Mouse (Mus musculus): Measurements from ENCODE around the gene Rbm20. TPM values are rescaled to one million over a fixed set of nuclear protein-coding genes. Genes with fewer than 3 reads are reported as not detected.

The Rbm20 gene
- total RNA-seq, 1 experiment: 2.5 TPM

DNA sequence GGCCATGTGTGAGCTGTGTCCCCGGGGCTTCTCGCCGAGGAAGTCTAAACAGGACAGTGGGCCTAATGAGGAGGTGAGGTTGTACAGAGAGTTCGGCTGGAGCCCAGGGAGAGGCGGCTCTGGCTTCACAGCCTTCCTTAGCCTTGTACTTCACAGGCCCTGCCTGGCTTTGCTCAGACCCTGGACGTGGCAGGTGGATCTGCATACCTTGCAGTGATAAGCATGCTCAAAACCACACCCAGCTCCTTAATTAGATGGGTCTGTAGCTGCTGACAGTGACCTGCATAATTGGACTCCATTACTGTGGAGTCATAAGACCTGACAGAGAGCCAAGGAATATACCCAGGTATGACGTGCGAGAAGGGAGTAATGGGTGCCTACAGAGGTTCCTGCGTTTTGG is 102.3 kb downstream of the Rbm20 start:
- no peak for DNase-seq (ENCODE audit: low read depth, low spot score)
- in situ Hi-C loops (cut with MboI; ENCODE audit: low sequenced_read_pairs in 2 of 2, unreplicated experiment in 2 of 2): no loop called here
- no peak overlapping the region for H3K9ac ChIP-seq (ENCODE audit: insufficient read depth, low read depth, low read length, poor library complexity, severe bottlenecking)
- H3K27ac ChIP-seq (ENCODE audit: insufficient read depth, low read depth, low read length, poor library complexity, severe bottlenecking): no peak overlapping the region
- H3K4me1 ChIP-seq (ENCODE audit: control insufficient read depth in 2 of 2, insufficient read depth in 2 of 2, low read length in 2 of 2, poor library complexity in 1 of 2): no peaks in the 10 kb centered on the region
- no peaks in the 10 kb centered on the region for H3K36me3 ChIP-seq (ENCODE audit: control insufficient read depth, insufficient read depth, low read length, poor library complexity, severe bottlenecking)
- no peaks in the 10 kb centered on the region for H3K9me3 ChIP-seq (ENCODE audit: control insufficient read depth, insufficient read depth, low read depth, low read length)
- no peak for TF ChIP-seq MAFK (IDR thresholded peaks at IDR 0.05; ENCODE audit: insufficient read depth, low read depth, low read length)
- TF ChIP-seq ZC3H11A (IDR thresholded peaks at IDR 0.05; ENCODE audit: borderline replicate concordance, low read depth, low read length): no peak
- no peak overlapping the region for H3K4me3 ChIP-seq (ENCODE audit: insufficient read depth in 1 of 2, low read depth in 1 of 2, low read length in 2 of 2, poor library complexity in 1 of 2, severe bottlenecking in 1 of 2)

DNA sequence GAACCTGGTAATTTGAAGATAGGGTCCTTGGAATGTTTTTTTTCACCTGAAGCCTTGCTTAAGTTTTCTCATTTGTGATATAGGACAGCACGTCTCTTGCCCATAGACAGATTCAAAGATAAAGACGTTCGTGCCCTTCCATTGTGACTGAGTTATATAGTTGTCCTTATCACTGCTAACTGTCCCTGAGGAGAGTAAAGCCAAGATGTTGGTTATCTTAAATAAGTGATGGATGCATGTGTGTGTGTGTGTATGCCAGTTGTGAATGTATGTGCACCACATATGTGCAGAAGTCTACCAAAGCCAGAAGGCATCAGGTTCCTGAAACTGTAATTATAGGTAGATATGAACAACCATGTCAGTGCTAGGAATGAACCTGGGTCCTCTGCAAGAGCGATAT is 102.7 kb downstream of the Rbm20 start:
- Histone ChIP-seq H3K4me3 (ENCODE audit: insufficient read depth in 1 of 2, low read depth in 1 of 2, low read length in 2 of 2, poor library complexity in 1 of 2, severe bottlenecking in 1 of 2) (no peak overlapping the region), H3K4me1 (ENCODE audit: control insufficient read depth in 2 of 2, insufficient read depth in 2 of 2, low read length in 2 of 2, poor library complexity in 1 of 2) (no peaks in the 10 kb centered on the region), H3K9ac (ENCODE audit: insufficient read depth, low read depth, low read length, poor library complexity, severe bottlenecking) (no peak overlapping the region), H3K9me3 (ENCODE audit: control insufficient read depth, insufficient read depth, low read depth, low read length) (no peaks in the 10 kb centered on the region), H3K36me3 (ENCODE audit: control insufficient read depth, insufficient read depth, low read length, poor library complexity, severe bottlenecking) (no peaks in the 10 kb centered on the region), H3K27ac (ENCODE audit: insufficient read depth, low read depth, low read length, poor library complexity, severe bottlenecking) (no peak overlapping the region)
- TF ChIP-seq ZC3H11A (IDR thresholded peaks at IDR 0.05; ENCODE audit: borderline replicate concordance, low read depth, low read length) (no peak), MAFK (IDR thresholded peaks at IDR 0.05; ENCODE audit: insufficient read depth, low read depth, low read length) (no peak), CHD2 (IDR thresholded peaks at IDR 0.05; ENCODE audit: low read depth, low read length) (no peak), ZNF384 (IDR thresholded peaks at IDR 0.05; ENCODE audit: low read depth, low read length) (no peak), HCFC1 (IDR thresholded peaks at IDR 0.05; ENCODE audit: borderline replicate concordance, insufficient read depth, low read length) (no peak)
- in situ Hi-C loops (cut with MboI; ENCODE audit: low sequenced_read_pairs in 2 of 2, unreplicated experiment in 2 of 2): no loop called here
- DNase-seq (ENCODE audit: low read depth, low spot score): no peak

DNA sequence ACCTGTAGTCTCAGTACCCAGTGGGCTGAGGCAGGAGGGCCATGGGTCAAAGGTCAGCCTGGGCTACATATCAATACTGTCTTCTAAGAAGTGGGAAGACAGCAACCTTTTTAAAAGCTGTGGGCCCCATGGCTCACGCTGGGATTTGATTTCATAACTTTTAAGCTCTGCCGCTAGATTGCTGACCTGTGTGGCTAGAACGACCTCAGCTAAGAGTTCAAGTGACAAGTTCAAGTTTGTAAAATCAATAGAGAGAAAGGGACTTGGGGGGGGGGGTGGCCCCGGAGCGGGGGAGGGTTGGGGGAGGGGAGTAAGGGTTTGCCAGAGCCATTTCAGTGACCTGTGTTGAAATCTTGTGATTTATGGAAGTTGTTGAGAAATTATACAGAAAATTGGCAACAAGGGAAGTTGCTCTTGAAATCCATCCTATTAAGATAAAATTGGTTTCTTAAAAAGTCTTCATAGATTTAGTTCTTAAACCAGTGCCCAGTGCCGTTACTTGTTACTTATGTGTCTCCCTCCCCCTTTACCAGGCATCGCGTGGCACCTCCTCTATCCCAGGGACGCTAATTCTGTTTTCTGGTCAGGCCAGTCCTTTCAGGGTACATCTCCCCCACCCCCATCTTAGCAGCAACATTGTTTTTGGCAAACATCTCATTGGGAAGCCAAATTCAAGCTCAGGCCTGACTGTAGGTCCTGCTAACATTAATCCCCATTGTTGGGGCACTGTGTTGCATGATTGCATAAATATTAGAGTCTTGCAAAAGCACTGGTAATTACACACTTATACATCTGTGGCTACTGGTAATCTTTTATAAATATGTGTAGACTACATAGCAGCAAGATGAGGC is 103.9 kb downstream of the Rbm20 start:
- no peak for TF ChIP-seq ZNF384 (IDR thresholded peaks at IDR 0.05; ENCODE audit: low read depth, low read length)
- no peak for TF ChIP-seq CHD2 (IDR thresholded peaks at IDR 0.05; ENCODE audit: low read depth, low read length)
- no peak for TF ChIP-seq HCFC1 (IDR thresholded peaks at IDR 0.05; ENCODE audit: borderline replicate concordance, insufficient read depth, low read length)
- TF ChIP-seq MAFK (IDR thresholded peaks at IDR 0.05; ENCODE audit: insufficient read depth, low read depth, low read length): no peak

DNA sequence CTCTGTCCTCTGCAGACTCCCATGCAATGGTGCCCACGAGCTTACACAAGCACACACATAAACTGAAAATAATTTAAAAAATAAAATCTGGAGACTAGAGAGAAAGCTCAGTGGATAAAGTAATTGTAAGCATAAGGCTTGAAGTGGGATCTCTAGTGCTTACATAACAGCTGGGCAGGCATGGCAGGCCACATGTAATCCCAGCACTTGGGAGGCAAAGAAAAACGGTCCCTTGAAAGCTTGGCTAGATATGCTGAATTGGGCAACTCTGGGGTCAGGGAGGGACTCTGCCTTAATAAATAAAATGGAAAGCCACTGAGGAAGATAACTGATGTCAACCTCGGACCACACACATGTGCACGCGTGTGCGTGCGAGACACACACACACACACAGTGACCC is 104.7 kb downstream of the Rbm20 start:
- Histone ChIP-seq H3K4me1 (ENCODE audit: control insufficient read depth in 2 of 2, insufficient read depth in 2 of 2, low read length in 2 of 2, poor library complexity in 1 of 2) (no peaks in the 10 kb centered on the region), H3K9ac (ENCODE audit: insufficient read depth, low read depth, low read length, poor library complexity, severe bottlenecking) (no peak overlapping the region), H3K4me3 (ENCODE audit: insufficient read depth in 1 of 2, low read depth in 1 of 2, low read length in 2 of 2, poor library complexity in 1 of 2, severe bottlenecking in 1 of 2) (no peak overlapping the region), H3K9me3 (ENCODE audit: control insufficient read depth, insufficient read depth, low read depth, low read length) (no peaks in the 10 kb centered on the region), H3K27ac (ENCODE audit: insufficient read depth, low read depth, low read length, poor library complexity, severe bottlenecking) (no peak overlapping the region), H3K36me3 (ENCODE audit: control insufficient read depth, insufficient read depth, low read length, poor library complexity, severe bottlenecking) (no peaks in the 10 kb centered on the region)
- in situ Hi-C loops (cut with MboI; ENCODE audit: low sequenced_read_pairs in 2 of 2, unreplicated experiment in 2 of 2): no loop called here
- DNase-seq (ENCODE audit: low read depth, low spot score): no peak
- no peak for TF ChIP-seq CHD2 (IDR thresholded peaks at IDR 0.05; ENCODE audit: low read depth, low read length)
- TF ChIP-seq HCFC1 (IDR thresholded peaks at IDR 0.05; ENCODE audit: borderline replicate concordance, insufficient read depth, low read length): no peak
- no peak for TF ChIP-seq ZC3H11A (IDR thresholded peaks at IDR 0.05; ENCODE audit: borderline replicate concordance, low read depth, low read length)
- TF ChIP-seq ZNF384 (IDR thresholded peaks at IDR 0.05; ENCODE audit: low read depth, low read length): no peak
- no peak for TF ChIP-seq MAFK (IDR thresholded peaks at IDR 0.05; ENCODE audit: insufficient read depth, low read depth, low read length)

More for the DNA sequence above, 103.9 kb downstream of the Rbm20 start:
- Histone ChIP-seq H3K4me1 (ENCODE audit: control insufficient read depth in 2 of 2, insufficient read depth in 2 of 2, low read length in 2 of 2, poor library complexity in 1 of 2) (no peaks in the 10 kb centered on the region), H3K9ac (ENCODE audit: insufficient read depth, low read depth, low read length, poor library complexity, severe bottlenecking) (no peak overlapping the region), H3K9me3 (ENCODE audit: control insufficient read depth, insufficient read depth, low read depth, low read length) (no peaks in the 10 kb centered on the region), H3K27ac (ENCODE audit: insufficient read depth, low read depth, low read length, poor library complexity, severe bottlenecking) (no peak overlapping the region), H3K36me3 (ENCODE audit: control insufficient read depth, insufficient read depth, low read length, poor library complexity, severe bottlenecking) (no peaks in the 10 kb centered on the region), H3K4me3 (ENCODE audit: insufficient read depth in 1 of 2, low read depth in 1 of 2, low read length in 2 of 2, poor library complexity in 1 of 2, severe bottlenecking in 1 of 2) (no peak overlapping the region)
- in situ Hi-C loops (cut with MboI; ENCODE audit: low sequenced_read_pairs in 2 of 2, unreplicated experiment in 2 of 2): no loop called here
- no peak for DNase-seq (ENCODE audit: low read depth, low spot score)
